In the genomic region with DNA sequence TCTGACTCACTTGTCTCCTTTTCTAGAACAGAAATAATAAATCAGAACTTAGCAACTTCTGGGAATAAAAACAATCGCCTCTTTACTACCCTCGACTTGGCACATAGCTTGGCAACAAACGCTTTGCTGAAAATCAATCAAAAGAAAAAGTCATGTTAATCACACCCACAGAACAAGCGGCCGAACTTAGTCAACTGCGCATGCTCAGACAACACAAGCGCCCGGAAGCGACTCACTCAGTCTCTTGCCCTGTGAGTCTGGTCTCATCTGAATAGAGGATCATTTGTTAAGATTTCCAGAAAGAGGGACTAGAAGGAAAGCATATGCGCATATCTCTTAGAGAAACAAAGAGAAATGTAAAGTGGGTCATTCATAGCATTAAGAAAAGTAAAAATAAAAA, we compare ENCODE assay signal across 10 mouse cellular contexts.
DNase-seq lines count a peak whose midpoint lies in the region; ATAC-seq lines count a peak whose summit lies in the region.
"Had no signal": no experiment of that assay in that cellular context is flagged by ENCODE, and none has a peak within 500 bp of the region (broad histone marks: within the 10 kb centered on the region; RNA-seq: fewer than 3 reads in every experiment).

No protein-coding gene starts in this region.

- peak; percentile 77 for ATAC-seq in forebrain, embryonic 14.5 days

- intact Hi-C loops in left cerebral cortex, postnatal 36 days (cut with DNase I), result no loop called here

- H3K9me3 ChIP-seq in forebrain, embryonic 14.5 days (replicated peaks; ENCODE audit: control insufficient read depth, low read length), result no peaks in the 10 kb centered on the region
- H3K9me3 ChIP-seq: embryonic facial prominence, embryonic 12.5 days; liver, embryonic 13.5 days had no signal

- 0 out of 2 replicates have a peak overlapping the region, but pooled peaks have one; percentile 10 for H3K4me3 ChIP-seq in forebrain, embryonic 14.5 days (ENCODE audit: low read depth, low read length)
- H3K4me3 ChIP-seq: embryonic facial prominence, embryonic 12.5 days; liver, embryonic 13.5 days had no signal

- 0 out of 2 replicates have a peak overlapping the region, but pooled peaks have one; percentile 44 for H3K27ac ChIP-seq in forebrain, embryonic 14.5 days (ENCODE audit: low read depth, low read length)
- H3K27ac ChIP-seq: embryonic facial prominence, embryonic 12.5 days; liver, embryonic 13.5 days had no signal

- no peak overlapping the region for H3K9ac ChIP-seq in forebrain, embryonic 14.5 days (ENCODE audit: low read length)
- H3K9ac ChIP-seq: embryonic facial prominence, embryonic 12.5 days; liver, embryonic 13.5 days had no signal

- peak overlapping the region; percentile 66 for H3K4me2 ChIP-seq in forebrain, embryonic 14.5 days (ENCODE audit: low read length)
- H3K4me2 ChIP-seq: embryonic facial prominence, embryonic 12.5 days; liver, embryonic 13.5 days had no signal

- DNase-seq in right cerebral cortex, adult 2 months (ENCODE audit: low spot score in 2 of 2), result peak; percentile 26 to 31
- no peak for DNase-seq in right cerebral cortex, adult 18-20 months
- peak; percentile 88 for DNase-seq in forebrain, embryonic 14.5 days (ENCODE audit: low spot score)
- DNase-seq in left cerebral cortex, postnatal 36 days (ENCODE audit: low spot score in 2 of 2), result peak; percentile 8
- DNase-seq in right cerebral cortex, postnatal 4 days, result peak; percentile 22
- DNase-seq in heart, adult 18-20 months, result no peak
- DNase-seq in urinary bladder, postnatal 14 days (ENCODE audit: low spot score), result no peak
- DNase-seq: heart, postnatal 4 days; liver, embryonic 13.5 days had no signal

- no peaks in the 10 kb centered on the region for H3K36me3 ChIP-seq in forebrain, embryonic 14.5 days (ENCODE audit: control insufficient read depth, insufficient read depth, low read length)
- H3K36me3 ChIP-seq: embryonic facial prominence, embryonic 12.5 days; liver, embryonic 13.5 days had no signal

- H3K4me1 ChIP-seq in forebrain, embryonic 14.5 days (ENCODE audit: control insufficient read depth, insufficient read depth, low read length), result peaks cover 19% of the 10 kb centered on the region
- H3K4me1 ChIP-seq: liver, embryonic 13.5 days had no signal

- no peaks in the 10 kb centered on the region for H3K27me3 ChIP-seq in forebrain, embryonic 14.5 days (replicated peaks; ENCODE audit: control insufficient read depth, insufficient read depth, low read length)
- H3K27me3 ChIP-seq: embryonic facial prominence, embryonic 12.5 days; liver, embryonic 13.5 days had no signal

- 14% methylated on average over 10 of the region's 10 CpGs for WGBS in forebrain, embryonic 14.5 days

Comparison
In these comparisons a context has a peak if more than half of its experiments do, and no peak if none do; other contexts are left out.
1. DNase-seq: peak in right cerebral cortex, adult 2 months (2 of 2), forebrain, embryonic 14.5 days (single experiment), left cerebral cortex, postnatal 36 days (2 of 2) and right cerebral cortex, postnatal 4 days (single experiment); none in right cerebral cortex, adult 18-20 months (single experiment), heart, adult 18-20 months (0 of 2) and urinary bladder, postnatal 14 days (single experiment).